Mouse (Mus musculus) common myeloid progenitor, adult 5-6 weeks (primary cell): Measurements from ENCODE around the gene Gcnt7. TPM values are rescaled to one million over a fixed set of nuclear protein-coding genes. Genes with fewer than 3 reads are reported as not detected.

ENCODE experiments used
- ATAC-seq: replicated peaks from 2 replicates; pipeline ENCODE4 v1.8.0; 2016; ENCODE audit warnings: low read depth, mild to moderate bottlenecking, moderate TSS enrichment, inconsistent platforms; ENCODE audit not compliant: poor library complexity, severe bottlenecking
- total RNA-seq: library from RNA; stranded (forward); fragments of 200-1000, 187-1606 nt; gene quantifications from 2 replicates; pipeline ENCODE4 v1.2.3, GENCODE M21; 2017

Gene Gcnt7
- total RNA-seq, 1 experiment from 2014 or later: 0.05 TPM

DNA sequence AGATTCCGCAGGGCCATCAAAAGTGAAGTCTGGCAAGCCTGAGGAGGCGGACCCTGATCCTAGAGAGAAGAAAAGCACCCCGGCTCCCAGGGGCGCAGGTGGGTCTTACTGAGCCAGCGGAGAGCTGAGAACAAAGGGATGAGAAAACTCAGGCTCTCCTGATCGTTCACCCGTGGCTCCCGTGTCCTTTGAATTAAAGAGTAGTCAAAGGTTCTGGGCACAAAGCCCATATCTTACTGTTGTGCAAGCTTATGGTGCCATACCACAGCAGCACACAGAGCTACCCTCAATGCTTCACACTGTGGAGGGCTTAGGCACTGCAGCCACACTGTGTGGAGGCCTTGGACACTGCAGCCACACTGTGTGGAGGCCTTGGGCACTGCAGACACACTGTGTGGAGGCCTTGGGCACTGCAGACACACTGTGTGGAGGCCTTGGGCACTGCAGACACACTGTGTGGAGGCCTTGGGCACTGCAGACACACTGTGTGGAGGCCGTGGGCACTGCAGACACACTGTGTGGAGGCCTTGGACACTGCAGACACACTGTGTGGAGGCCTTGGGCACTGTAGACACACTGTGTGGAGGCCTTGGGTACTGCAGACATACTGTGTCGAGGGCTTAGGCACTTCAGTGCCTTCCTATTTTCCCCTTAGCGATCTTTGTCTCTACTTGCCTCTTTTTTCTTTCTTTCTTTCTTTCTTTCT lies 8.2 kb upstream of the Gcnt7 start:
- no peak for ATAC-seq

DNA sequence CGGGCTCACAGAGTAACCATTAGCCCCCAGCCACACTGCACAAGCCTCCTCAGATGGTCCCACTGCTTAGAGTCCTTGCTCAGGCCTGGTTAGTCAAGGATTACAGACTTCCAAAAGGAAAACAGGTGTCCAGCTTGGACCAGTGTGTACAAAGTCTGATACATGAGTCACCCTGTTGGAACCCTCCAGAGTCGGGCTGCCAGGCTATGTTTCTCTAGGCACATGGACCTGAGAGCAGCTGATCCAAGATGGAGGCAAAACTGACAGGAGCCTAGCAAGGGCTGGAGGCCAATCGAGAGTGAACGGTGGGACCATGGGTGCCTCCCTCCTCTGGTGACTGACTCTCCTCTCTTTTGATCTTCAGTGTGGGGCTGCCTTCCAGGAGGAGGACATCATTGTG lies 4.4 kb upstream of the Gcnt7 start:
- no peak for ATAC-seq

DNA sequence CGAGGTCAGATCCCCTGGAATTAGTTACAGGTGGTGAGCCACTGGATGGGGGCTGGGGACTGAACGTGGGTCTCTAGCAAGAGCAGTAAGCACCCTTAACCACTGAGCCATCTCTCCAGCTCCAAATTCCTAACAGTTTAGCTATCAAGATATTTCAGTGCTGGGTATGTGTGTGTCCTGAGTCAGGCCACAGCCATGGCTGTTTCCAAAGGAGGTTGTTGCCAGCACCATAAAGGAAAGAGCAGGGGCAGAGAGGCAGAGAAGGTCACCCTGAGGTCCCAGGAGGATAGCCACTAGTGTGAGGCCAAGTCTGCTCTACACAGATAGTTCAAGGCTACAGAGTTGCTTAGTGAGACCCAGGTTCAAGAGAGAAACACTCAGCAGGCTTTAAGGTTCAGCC lies 2.3 kb upstream of the Gcnt7 start:
- no peak for ATAC-seq

DNA sequence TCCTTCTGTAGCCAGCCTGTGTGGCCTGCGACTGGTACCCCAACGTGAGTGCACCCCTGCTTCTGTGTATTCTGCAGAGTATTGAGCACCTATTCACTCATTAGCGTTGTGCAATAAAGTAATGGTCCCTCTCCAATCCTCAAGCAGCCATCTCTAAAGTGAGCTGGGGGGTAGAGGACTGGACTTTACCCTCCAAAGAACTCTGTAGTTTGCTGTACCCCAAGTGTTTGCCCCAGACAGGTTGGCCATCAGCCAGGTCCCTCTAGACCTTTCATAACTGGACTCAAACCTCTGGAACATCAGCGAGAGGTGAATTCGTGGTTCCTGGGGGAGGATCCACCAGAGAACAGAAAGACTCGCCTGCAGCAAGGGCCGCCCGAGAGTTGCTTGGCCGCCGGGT lies 5.9 kb downstream of the Gcnt7 start:
- ATAC-seq: no peak

DNA sequence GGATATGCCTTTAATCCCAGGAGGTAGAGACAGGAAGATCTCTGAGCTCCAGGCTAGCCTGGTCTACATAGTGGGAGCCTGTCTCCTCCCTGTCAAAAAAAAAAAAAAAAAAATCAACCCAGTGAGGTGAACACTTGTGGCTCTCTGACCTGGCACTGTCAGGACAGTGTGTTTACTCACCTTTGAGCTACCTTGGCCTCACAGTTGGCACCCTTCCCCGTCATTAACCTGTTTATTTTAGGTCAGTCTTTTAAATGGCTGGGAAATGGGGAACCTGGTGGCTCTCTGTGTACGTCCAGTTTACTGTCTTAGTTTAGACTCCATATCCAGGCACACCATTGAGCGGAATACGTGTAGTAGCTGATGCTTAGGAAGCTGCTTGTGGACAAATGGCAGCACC lies 6.4 kb downstream of the Gcnt7 start:
- no peak for ATAC-seq

DNA sequence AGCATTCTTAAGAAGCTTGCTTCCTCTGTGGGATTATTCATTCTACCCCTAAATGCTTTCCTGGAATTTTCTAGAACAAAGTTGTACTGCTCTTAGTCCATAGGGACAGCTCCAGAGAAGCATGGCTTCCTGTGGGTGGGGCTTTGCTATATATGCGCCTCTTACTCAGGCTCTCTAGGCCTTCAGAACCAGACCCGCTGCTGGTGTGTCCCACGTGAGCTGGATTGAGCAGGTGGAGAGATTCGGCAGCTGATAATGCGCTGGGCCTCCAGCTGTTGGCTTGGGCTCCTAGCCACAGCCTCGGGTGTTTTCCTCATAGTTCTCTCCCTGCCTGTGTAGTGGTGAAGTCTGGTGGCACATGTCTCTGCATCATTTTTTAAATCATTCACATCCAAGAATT lies 7.8 kb downstream of the Gcnt7 start:
- ATAC-seq: no peak

DNA sequence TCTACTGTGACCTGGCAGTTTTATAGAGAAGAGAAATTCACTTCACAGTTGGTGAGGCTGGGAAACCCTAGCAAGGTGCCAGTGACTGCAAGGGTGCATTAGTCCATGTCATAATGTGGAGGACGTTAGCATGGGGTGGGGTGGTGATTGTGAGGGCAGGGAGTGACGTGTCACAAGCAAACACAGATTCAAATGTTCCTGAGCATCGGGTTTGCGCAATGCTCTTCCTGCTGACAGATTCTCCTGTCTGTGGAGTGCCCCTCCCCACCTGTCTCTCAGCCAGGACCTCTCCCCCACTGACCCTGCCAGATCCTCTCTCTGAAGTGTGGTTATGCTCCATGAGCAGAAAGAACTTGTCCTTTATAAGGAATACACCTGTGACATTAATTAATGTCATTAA lies 10.1 kb downstream of the Gcnt7 start:
- no peak for ATAC-seq

DNA sequence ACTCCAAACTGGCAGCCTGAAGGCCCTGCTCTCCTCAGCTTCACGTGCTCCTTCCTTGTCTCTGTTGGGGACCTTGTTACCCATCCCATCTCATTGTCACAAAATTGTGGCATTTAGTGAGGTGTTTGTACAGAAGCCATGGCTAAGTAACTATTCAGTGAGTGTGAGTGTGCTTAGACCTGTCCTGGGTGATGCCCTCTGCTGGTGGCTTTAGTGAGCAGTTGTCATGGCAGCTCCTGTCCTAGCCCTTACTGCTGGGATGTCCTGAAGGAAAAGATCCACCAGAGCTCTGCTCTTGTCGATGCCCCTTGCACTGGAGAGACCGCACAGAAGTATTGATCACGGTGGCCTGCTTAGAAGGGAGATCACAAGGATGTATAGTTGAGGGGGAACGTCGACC lies 11.1 kb downstream of the Gcnt7 start:
- ATAC-seq: peak; percentile 83

DNA sequence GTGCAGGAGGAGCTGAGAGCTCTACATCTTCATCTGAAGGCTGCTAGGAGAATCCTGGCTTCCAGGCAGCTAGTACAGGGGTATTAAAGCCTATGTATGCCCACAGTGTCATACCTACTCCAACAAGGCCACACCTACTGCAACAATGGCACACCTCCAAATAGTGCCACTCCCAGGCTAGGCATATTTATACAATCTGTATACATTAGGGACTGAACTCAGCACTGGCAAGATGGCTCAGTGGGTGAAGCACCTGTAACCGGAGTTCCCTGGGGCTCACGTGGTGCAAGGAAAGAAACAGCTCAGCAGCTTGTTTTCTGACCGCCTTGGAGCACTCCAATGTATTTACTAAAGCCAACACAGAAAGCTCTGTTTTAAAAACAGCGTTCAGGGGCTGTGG lies 12.8 kb downstream of the Gcnt7 start:
- no peak for ATAC-seq

DNA sequence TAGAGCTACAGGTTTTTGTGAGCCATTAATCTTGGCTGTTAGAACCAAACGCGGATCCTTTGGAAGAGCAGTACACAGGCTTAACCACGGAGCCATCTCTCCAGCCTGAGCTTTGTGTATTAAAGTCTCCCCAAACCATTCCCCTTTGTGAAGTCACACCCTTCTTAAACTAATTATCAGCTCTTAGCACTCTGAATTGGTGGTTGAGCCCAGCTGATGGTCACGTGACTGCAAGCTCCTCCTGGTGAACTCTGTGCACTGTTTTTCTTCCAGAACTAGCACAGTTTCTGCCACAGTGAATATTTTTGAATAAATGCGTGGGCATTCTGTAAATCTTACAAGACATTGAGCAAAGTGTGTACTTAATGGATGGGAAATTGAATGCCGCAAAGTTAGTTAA lies 17.2 kb downstream of the Gcnt7 start:
- ATAC-seq: peak; percentile 12; the same call in 1 of the 2 replicates

DNA sequence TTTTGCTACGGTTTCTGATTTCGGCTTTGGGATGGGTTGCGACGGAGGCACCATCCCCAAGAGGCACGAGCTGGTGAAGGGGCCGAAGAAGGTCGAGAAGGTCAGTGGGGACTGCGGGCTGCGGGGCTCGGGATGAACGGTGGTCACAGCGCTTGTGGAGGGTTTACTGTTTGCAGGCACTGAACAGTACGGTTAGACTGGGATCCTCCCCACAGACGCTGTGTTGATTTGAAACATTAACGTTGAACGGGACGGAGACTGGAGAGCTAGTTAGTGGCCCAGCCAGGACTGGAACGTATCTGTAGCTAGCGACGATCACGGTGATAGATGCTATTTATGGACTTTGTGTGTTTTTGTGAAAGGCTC lies 17.8 kb downstream of the Gcnt7 start:
- ATAC-seq: peak; percentile 36

DNA sequence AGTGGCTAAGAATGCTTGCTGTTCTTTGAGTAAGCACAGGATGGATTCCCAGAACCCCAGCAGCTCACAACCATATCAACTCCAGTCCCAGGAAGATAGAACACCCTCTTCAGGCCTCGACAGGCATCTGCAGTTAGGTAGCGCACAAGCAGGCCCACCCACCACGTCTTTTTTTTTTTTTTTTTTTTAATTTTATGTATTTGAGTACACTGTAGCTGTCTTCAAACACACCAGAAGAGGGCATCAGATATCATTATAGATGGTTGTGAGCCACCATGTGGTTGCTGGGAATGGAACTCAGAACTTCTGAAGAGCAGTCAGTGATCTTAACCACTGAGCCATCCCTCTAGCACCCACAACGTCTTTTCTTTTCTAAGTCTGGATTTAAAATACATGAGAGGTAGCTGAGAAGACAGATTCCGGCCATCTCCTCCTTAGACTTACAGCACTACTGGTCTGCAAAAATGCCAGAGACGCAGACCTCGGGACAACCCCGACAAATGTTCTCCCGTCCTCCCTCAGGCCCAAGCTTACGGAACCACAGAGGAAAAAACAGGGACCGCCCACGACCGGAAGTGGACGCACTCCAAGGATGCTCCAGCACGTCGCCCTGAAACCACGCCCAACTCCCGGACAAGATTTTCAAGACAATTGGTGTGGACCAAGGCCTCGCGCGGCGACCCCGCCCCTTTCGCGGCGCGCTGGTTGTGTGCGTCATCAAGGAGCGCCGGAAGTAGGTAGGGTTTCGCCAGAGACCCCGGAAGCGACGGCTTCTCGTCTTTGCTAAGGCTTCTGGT lies 18.4 kb downstream of the Gcnt7 start, which contains the start of gene Rtf2:
Rtf2 (plus strand) TSS at position 714 of the 797 bp plus-strand sequence.
- ATAC-seq: peak; percentile 78

DNA sequence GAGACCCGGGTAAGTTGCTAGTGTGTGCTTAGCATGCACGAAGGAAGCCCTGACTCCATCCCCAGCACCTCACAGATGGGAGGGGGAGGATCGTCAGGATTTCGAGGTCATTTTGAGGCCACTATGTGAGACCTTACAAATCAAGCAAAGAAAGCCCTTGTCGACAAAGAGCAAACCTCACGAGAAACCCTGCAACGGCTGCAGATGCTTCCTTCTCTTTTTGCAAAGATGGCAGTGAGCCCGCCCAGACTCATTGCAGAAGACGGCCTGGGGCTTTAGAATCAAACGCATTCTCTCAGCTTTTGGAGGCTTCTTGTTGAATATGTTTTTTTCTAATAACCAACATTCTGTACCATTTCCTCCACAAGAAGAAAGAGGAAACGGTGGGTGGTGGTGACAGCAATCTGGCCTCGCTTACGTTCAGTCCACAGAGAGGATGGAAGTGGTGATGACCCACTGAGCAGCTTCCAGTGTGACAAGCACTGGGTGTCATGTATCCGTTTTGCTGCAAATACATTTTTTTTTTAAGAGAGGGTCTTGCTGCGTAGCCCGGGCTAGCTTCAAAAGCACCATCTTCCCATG lies 20.9 kb downstream of the Gcnt7 start:
- ATAC-seq: peak; percentile 53

DNA sequence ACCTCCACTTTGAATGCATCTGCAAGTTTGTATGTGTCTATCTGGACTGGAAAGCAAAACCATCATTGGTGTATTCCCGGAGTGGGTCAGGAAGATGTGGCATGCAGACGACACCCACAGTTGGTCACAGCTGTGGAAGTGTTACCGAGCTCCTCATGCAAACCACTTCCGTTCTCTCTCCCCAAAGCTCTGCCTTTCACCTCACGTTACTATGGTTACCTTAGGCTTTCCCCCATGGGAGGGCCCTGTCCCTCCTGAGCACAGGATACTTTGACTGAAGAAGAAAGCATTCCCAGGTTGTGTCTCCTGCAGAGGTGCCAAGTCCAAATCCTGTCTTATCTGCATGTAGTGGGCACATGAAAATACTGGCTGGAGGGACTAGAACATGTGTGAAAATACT lies 24.6 kb downstream of the Gcnt7 start:
- ATAC-seq: peak; percentile 72

DNA sequence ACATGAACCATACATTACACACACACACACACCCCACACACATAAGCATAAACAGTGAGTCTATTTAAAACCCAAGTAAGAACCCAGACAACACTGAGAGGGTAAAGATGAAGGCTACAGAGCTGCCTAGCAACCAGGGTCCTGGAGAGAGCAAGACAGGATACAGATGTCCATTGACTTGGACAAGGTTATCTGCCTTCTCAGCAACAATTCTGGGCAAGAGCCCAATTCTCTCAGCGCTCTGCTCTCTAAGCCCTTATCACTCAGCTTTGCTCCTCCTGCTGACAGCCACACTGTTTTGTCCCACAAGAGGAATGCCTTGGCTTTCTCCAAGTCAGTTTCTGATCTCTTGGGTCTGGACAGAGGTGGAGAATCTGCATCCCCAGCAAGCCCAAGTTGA lies 27.8 kb downstream of the Gcnt7 start:
- peak; percentile 84 for ATAC-seq

DNA sequence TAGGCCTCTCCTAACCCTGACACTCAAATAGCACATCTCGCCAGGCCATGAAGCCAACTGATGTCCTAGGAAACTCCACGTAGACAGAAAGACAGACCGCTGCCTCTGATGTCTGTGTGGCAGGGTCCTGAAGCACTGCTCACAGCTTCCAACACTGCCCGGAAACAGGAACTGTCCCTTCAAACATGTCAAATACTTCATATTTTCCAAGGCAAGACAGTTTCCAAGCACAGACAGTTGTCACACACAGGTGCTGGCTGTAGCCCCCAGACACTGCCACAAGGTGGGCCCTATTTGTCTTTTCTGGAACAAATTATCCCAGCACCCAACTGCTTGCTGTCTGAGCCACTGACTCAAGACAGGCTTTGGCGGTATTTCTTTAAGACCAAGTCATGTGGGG lies 40.2 kb downstream of the Gcnt7 start:
- no peak for ATAC-seq

DNA sequence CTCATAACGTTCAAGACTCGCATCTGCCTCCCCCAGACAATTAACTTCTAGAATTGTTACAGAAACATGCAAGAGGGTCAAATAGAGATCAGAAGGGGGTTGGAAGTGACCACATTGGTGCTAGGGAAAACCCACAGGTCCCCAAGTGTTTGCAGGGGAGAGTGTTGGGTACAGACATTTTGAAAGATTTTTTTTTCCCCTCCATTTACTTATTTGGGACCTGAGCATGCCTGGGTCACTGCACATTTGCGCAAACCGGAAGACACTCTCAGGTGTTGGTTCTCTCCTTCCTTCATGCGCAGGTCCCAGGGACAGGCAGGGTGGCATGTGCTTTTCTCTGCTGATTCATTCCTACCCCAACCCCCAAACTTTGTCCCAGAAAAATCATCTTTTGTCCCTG lies 41.5 kb downstream of the Gcnt7 start:
- no peak for ATAC-seq

DNA sequence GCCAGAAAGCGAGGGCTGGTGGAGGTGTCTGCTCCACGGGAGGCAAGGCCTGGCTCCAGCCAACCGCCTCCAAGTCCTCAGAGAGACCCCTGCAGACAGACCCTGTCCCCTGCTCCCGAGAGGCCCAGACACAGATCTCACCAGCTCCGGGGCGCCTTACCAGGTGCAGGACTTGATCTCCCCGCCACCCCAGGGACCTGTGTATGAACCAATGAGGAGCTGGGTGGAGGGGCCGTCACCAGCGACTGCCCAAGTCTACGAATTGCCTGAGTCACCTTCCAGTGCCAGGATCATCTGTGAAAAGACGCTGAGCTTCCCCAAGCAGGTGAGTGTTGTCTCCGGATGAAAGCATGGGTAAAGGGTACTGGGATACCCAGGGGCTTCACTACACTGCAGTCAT lies 42.2 kb downstream of the Gcnt7 start:
- ATAC-seq: no peak

DNA sequence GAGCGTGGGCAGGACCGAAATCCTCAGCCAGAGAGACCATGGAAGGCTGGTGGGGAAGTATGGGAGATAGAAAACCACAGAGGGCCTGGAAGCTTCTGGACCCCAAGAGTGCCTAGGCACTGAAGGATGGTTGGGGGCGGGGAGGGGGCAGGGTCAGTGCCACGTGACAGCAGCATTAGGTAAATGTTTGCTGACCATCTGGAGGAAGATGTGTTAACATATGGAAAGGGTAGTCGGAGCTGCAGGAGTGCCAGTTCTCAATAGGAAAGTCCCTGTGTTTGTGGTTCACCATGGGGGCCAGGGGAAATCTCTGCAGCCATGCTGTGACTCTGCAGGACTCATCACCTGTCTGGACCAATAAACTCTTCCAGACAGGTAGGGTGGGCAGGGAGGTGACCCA lies 44.5 kb downstream of the Gcnt7 start:
- no peak for ATAC-seq

DNA sequence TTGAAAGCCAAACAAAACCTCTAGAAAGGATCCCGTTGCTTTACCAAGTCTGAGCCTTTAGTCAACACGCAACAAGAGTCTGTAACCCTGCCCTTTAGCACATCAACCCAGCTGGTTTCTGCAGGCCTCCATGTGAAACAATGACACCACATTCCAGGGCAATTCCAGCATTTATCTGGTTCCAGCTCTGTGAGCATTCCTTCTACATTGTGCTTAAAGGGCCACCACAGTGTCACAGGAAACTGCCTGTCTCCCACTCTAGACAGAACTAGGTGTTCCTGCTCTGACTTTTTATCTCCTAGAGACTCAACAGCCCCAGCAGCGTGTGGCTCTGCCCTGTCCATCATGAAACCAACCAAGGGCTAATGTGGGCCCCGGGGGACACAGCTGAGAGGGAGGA lies 45.1 kb downstream of the Gcnt7 start:
- ATAC-seq: peak; percentile 41

DNA sequence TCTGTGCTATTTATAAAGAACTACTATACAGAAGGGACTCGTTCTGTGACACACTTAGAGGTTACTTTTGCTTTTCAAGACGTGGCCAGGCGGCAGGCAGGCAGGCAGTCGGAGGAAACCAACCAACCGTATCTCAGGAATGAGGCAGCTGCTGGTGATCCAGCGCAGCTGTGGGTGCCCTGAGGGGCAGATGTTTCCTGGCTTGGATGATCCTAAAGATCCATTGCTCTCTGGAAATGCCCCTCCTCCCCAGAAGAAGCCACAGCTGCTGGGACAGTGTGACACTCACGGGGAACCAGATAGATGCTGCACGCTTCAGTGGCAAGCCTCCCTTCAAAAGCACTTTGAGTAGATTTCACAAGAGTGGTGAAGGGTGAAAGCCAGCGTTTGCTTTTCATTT lies 45.9 kb downstream of the Gcnt7 start:
- ATAC-seq: peak; percentile 93
